Mouse (Mus musculus): ENCODE measurements around the gene Olfr812.
"Not testable (repeated sequence)": the region's sequence is repeated elsewhere in the genome, so short reads cannot be mapped to it uniquely, and the experiment has no call there.

Gene Olfr812

DNA sequence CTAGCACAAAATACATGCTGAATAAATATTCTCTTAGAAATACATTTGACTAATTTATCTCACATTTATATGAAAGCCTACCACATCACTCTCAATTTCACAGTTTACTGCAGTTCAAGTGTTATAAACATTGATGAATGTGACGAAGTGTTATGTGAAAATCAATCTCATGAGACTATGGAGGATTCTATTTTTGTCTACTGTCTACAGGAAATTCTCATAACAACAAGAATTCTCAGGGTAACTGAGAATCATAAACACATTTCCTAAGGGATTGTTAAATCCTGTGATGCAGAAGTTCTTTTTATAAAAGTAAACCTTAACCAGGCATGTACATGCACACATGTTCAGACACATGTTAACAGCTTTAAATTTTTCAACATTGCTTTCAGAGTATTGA, at the start of gene Olfr812:
Gene Olfr812 (minus strand): TSS at position 101 of the 400 bp plus-strand sequence.
- in situ Hi-C loops (cut with MboI), result no loop called here

DNA sequence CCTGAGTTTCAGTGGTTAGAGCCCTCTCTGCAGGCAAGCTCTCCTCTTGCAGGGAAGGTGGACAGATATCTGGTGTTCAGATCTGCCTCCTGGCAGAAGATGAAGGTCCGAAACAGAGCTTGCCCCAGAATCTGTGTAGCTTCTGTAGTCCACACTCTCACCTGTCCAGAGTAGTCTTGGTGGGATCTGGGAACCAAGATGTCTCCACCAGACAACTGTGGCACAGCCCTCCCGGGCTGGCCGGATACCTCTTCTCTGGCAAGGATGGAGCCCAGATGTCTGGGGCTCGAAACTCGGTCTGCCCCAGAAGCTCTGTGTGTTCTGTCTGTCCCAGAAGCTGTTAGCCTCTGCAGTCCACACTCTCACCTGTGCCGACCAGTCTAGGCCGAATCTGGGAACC, 40.0 kb upstream of the Olfr812 start:
- in situ Hi-C loops (cut with MboI), result no loop called here

DNA sequence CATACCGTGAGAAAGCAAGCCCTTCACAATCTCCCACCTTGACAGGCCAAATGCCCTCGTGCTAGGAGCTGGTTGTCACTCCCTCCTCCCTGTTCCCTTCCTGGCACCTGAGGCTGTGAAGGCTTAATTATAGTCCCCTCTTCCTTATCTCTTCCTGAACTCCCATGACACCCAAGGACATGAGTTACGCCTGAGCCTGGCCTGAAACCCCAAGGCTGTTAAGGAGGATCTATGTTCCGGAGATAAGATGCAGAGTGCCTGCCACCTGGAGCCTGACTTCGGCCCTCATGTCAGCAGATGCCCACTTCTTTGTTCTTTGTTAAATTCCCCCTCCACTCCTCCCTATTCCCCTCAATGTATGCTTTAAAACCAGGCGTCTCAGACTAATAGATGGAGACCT, 39.6 kb upstream of the Olfr812 start:
- in situ Hi-C loops (cut with MboI), result not testable (repeated sequence)

DNA sequence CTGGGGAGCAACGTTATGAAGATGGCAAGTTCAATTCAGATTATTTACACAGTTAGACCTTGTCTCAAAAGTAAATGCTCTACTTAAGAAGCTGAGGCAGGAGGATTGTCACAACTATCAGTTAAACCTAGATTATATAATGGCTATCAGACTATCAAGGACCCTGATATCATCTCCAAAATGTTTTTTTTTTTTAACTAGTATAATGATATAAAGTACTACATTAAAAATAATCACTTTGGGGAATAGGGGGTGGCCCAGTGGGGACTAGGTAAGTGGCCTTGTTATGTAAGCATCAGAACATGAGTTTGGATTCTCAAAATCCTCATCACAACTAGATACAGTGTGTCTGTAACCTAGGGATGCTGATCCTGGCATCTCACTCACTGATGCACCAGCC, 33.9 kb upstream of the Olfr812 start, which contains the start of gene Olfr814:
Gene Olfr814 (minus strand): TSS at position 101 of the 400 bp plus-strand sequence.
- in situ Hi-C loops (cut with MboI), result not testable (repeated sequence)

DNA sequence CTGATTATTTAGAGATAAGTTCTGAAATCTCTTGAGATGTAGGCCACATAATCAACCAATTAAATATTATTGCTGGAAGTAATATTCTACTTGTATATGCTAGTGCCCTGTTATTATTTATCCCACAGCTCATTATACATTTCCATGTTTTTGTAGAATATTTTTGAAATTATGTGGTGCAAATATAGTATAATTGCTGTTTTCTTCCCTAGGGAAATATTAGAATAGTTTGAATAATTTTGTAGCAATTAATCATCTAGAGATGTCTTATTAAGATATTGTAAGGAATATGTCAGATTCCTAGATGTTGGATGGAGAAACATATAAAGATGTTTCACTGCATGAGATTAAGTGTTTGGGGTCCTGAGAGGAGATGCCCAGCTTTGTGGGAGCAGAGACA, 9.2 kb upstream of the Olfr812 start, which contains the start of gene Olfr813:
Gene Olfr813 (plus strand): TSS at position 301 of the 400 bp plus-strand sequence.
- in situ Hi-C loops (cut with MboI), result no loop called here

DNA sequence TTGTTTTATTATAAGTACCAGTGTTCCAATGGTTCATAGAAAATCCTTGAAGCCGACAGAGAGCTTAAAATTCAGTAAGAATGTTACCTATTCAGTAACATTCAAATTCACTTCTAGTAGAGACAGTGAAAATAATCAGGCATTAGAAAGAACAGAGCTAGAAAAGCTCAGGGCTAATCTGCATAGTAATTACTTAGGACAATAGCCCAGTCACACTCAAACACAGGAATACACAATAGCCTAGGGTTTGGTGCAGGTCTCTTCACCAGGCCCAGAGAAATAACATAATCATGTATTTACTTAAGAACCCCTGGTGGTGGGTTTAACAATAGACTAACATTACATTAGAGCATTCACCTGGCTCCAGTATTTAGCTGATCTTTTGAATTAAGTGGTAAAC, 1.4 kb upstream of the Olfr812 start:
- in situ Hi-C loops (cut with MboI), result no loop called here

DNA sequence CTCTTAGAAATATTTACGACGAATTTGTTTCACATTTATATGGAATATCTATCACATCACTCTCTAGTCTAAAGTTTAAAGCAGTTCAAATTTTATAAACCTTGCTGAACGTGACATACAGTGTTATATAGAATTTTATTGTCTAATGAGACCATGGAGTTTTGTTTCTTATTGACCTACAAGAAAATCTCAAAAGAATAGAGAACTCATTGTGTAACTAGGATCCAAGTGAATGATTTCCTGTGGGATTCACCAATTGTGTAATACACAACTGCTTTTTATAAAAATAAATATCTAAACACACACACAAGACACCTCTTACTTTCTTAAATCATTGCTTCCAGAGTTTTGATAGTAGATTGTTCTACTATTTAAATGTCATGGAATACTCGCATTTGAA, 41.6 kb downstream of the Olfr812 start, which contains the start of gene Olfr811:
Gene Olfr811 (minus strand): TSS at position 101 of the 400 bp plus-strand sequence.
- in situ Hi-C loops (cut with MboI), result no loop called here

DNA sequence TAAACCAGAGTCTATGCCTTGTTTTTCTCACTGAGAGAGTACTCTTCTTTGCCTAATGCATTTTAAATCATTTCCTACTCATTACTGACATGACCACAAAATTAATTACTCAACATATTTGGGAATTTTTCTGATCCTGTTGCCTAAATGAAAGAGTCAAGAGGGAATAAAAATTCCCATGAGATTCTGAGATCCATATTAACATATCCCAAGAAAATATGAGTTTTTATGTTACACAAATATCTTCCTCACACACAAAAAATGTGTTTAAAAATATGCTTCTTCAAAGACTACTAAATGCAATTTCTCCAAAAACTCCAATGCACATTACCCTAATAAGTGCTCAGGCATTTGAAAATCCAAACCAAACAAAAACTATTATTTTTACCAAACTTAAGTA, 51.1 kb downstream of the Olfr812 start, which contains the start of gene Olfr810:
Gene Olfr810 (minus strand): TSS at position 101 of the 400 bp plus-strand sequence.
- in situ Hi-C loops (cut with MboI), result no loop called here
